Mouse (Mus musculus) c-Kit-positive CD71-negative TER-119-negative erythroid progenitor cells, embryonic 14.5 days (primary cell): ENCODE results near the gene Rassf7.
"Not testable (repeated sequence)": the region's sequence is repeated elsewhere in the genome, so short reads cannot be mapped to it uniquely, and the experiment has no call there.

Experiments
- DNase-seq: peaks from one replicate; pipeline ENCODE4 v3.0.0-alpha.2; 2013; ENCODE audit warnings: low read depth

Rassf7 gene

GRCm38 (mm10) chr7:141222696-141223215 is 7.1 kb downstream of the Rassf7 start:
- DNase-seq = no peak

- no peak for DNase-seq
These were observed 10.9 kb downstream of the Rassf7 start for GRCm38 (mm10) chr7:141226535-141226934.

GRCm38 (mm10) chr7:141227796-141228195 is 12.1 kb downstream of the Rassf7 start:
- DNase-seq = no peak

DNA sequence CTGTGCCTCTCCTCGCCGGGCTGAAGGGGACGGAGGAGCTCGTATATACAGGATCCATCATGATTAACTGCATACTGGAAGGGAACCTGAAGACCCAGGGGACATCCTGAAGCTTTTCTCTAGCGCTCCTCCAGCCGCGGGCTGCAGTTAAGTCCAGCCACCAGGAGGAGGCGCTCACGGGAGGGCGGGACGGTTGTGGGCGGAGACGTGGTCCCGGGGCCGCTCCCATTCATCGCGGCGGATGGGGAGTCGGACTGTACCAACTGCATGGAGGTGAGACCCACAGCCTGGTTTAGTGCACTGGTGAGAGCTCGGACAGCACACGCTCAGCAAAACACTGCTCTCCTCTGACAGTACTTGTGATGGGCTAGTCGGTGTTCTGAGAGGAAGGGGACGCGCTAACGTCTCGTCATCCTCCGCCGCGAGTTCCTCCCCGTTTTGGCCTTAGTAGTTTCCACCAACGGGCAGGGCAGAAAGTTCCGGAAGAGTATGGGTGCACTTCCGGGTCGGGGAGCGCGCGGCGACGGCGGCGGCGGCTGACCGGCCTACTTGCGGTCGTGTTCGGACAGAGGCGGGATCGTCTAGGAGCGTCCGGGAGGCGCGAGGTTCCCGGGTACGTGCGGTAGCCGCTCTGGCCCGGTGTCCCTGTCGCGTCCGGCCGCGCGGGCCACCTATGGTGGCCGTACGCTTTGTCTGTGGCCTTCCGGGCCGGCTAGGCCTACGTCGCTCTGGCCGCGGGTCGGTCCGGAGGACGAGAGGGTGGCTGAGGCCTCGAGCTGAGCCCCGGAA is 12.8 kb downstream of the Rassf7 start, which contains the start of gene Phrf1:
TSS of gene Phrf1 (plus strand) at position 506 of the 789 bp plus-strand sequence.
- peak; percentile 72 for DNase-seq

GRCm38 (mm10) chr7:141229702-141230101 is 14.0 kb downstream of the Rassf7 start:
- DNase-seq = no peak

DNA sequence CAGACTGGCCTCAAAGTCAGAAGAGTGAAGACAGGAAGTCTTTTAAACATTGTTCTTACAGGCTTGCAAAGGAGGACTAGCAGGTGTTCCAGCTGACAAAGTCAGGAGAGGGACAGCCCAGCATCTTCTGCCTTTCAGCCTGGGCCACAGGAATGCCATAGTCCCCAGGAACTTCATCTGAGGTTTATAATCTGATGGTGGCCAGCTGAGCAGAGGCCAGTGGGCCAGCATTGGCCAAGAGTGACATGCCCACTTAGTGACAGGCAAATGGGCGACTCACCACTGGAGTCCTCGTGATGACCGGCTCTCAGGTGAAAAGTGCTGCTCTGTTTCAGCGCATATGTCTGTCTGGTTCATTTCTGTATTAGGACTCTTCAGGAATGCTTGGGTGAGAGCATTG is 14.9 kb downstream of the Rassf7 start:
- DNase-seq = no peak

GRCm38 (mm10) chr7:141231111-141231510 is 15.5 kb downstream of the Rassf7 start:
- DNase-seq = no peak

- no peak for DNase-seq
These were observed 15.9 kb downstream of the Rassf7 start for GRCm38 (mm10) chr7:141231551-141231950.

GRCm38 (mm10) chr7:141250486-141250885 is 34.8 kb downstream of the Rassf7 start:
- not testable (repeated sequence) for DNase-seq

- no peak for DNase-seq
These were observed 40.5 kb downstream of the Rassf7 start for GRCm38 (mm10) chr7:141256159-141256558.

DNA sequence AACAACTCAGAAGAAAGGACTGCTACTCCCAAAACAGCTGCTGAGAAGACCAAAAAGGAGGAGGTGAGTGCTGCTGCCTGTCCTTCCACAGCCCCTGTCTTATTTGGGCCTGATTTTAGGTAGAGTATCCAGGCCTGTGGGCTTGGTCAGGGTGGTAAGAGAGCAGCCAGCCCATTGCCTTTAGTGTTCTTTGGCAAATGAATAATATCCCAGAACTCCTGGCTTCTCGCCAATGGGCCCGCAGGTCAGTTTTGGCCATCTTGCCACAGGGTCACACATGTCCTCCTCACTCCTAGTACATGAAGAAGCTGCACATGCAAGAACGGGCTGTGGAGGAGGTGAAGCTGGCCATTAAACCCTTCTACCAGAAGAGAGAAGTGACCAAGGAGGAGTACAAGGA is 45.8 kb downstream of the Rassf7 start:
- DNase-seq = no peak

- DNase-seq = no peak
These were observed 48.0 kb downstream of the Rassf7 start for GRCm38 (mm10) chr7:141263640-141264039.

GRCm38 (mm10) chr7:141264041-141264700 is 48.5 kb downstream of the Rassf7 start:
- DNase-seq = no peak

- no peak for DNase-seq
These were observed 49.2 kb downstream of the Rassf7 start for GRCm38 (mm10) chr7:141264761-141265410.

DNA sequence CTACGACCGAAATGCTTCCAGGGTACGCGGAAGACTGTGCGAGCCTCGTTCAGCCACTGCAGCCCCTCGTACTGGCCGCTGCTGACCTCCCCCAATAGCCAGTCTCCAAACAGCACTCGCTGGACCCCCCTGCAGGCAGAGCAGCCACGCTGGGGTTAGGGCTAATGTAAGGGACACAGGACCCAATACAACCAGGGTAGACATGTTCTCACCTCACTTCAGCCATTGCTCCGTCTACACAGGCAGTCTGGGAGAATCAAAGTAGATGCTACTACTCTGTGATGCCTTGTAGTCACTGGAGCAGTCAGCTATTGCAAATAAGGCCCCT is 49.7 kb downstream of the Rassf7 start:
- no peak for DNase-seq

DNA sequence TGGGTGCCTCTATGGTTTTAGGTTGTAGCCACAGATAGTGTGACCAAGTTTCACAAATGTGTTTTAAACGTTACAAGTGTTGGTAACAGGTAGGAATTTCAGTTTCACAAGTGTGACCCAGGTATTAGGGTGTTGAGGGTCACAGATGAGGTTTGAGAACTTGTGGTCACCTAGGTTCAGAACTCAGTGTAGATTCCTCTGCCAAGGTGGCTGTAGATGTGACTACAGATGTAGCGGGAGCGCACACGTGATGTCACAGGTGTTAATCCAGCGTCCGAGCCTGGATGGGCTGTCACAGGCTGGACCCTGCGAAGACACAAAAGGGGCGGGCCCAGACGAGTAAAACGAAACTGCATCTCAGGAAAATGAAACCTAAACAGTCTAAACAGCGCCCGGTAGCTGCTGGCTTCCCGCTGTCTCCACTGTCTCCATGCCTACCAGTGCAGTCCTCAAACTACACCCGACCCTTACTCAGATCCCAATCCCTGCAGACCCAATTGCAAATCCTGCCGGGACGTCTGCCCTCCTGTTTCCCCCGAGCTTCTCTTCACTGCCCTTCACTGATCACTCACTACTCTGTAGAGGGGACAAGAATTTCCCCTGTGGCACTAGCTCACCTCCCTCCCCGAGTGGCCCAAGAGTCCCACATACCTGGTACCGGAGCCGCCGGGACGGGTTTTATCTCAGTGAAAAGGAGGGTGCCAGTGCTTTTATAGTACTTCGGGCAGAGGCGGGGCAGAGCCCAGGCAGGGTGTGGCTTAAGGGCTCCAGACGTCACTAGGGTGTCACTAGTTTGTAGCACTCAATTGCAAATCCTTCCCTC is 50.3 kb downstream of the Rassf7 start, which contains the start of gene Irf7:
TSS of gene Irf7 (minus strand) at position 743 of the 823 bp plus-strand sequence.
- no peak for DNase-seq
